Mouse (Mus musculus): ENCODE measurements around the gene Ppp3ca.
"Not testable (repeated sequence)": the region's sequence is repeated elsewhere in the genome, so short reads cannot be mapped to it uniquely, and the experiment has no call there.

Ppp3ca gene

DNA sequence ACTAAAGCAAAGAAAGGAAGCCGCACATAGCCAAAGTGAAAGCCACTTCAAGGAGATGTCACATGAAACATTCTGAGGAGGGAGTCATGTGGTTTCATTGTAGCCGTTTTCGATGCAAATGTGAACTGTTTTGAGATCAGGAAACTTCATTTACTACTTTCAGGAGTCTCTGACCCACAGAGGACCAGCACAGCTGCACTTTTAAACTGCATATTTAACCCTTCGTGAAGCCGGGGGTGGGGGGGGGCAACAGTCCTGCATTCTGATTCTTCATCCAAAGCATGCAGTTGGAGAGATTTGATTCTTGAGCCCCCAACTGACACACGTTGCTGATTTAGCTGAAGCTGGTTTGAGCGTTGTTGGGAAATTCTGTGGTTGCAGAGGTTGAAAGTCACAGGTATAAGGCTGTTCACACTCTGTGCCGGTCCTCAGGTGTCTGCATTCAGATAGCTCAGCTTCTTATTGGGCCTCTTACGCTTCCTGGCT is 18.2 kb downstream of the Ppp3ca start:
- DNase-seq, result no peak

DNA sequence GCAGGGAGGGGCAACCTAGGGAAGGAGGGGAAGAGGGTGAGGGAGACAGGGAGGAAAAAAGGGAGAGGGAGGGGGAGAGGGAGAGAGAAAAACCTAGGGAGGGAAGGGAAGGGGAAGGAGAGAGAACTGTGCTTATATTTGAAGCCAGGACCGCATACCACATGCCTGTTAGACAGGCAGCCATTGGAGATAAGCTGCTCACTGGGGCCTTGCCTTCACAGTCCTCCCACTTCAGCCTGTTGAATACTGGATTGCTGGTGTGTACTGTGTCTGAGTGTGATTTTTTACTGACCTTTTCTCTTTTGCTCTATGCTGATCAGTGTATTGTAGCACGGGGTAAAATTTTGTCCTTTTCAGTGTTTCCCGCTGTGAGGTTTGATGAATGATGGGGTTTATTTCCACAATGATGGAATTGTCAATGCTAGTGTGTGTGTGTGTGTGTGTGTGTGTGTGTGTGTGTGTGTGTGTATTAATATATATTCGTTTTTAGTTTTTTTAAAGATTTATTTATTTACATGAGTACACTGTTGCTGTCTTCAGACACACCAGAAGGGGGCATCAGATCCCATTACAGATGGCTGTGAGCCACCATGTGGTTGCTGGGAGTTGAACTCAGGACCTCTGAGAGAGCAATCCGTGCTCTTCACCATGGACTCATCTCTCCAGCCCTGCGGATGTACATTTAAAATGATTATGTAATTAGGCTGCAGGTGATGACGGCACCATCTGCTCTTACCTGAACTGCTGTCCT is 20.0 kb downstream of the Ppp3ca start:
- no peak for DNase-seq

DNA sequence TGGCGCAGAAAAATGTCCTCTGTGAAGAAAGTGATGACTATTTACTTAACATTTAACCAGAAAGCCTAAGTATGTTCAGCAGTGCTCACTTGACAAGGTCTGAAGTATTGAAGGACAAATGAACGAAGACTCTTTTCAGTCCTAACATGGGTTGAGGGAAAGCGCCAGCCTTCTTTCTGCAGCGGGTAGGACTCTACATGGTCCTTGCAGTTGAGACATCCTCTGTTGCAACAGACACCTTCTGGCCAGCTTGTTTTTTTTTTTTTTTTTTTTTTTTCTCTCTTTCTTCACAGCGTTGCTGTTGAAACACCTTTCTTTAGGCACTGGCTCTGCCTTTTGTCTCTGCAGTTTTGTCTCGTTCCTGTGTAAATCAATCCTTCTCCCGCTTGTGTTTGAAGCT is 22.1 kb downstream of the Ppp3ca start:
- DNase-seq, result no peak

DNA sequence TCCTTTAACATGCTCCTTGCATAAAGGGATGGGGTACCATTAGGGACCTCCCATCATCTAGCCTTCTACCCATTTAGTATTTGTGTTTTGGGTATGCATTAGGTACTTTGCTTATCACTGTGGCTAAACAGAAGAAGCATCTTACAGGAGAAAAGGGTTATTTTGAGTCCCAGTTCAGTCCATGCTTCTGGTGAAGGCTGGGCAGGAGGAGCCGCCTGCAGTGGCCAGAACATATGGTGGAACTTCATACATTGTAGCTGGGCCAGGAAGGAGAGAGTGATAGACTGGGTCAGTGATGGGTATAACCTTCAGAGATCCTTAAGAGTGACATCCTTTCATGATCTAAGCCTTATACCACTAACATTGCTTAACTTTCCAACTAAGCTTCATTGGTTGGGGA is 23.6 kb downstream of the Ppp3ca start:
- DNase-seq, result no peak

DNA sequence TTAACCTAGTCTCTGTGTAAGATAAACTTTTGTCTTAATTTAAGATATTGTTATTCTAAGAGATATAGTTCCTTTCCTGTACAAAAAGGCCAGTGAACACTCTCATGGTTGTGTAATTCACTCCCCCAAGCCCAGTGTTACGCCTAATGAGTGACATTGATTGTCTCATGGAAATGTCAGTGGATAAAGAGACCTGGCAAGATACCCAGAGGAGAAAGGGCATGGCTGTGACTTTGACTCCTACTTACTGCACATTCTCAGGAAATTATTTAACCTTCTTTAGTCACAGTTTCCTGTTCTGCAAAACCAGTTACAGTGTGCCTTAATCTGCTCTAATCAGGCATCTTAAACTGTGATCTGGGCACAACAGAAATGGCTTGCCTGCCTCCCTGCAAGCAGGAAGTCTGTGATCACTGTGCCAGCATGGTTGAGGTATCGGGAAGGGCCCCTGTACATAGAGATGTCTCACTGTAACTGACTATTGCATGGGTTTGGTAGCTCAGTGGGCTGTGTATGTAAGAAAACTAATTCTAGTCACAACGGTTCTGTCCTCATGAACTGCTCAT is 27.8 kb downstream of the Ppp3ca start:
- no peak for DNase-seq

DNA sequence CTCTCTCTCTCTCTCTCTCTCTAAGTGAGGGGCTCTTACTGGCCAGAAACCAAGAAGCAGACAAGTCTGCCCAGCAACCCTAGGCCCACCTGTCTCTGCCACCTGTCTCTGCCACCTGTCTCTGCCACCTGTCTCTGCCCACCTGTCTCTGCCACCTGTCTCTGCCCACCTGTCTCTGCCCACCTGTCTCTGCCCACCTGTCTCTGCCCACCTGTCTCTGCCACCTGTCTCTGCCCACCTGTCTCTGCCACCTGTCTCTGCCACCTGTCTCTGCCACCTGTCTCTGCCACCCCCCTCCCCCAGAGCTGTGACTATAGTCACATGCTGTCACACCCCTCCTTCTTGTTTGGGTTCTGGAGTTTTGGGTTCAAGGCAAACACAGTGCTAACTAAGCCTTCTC is 29.8 kb downstream of the Ppp3ca start:
- DNase-seq, result not testable (repeated sequence)

GRCm38 (mm10) chr3:136700447-136701009 is 30.6 kb downstream of the Ppp3ca start:
- DNase-seq, result no peak

DNA sequence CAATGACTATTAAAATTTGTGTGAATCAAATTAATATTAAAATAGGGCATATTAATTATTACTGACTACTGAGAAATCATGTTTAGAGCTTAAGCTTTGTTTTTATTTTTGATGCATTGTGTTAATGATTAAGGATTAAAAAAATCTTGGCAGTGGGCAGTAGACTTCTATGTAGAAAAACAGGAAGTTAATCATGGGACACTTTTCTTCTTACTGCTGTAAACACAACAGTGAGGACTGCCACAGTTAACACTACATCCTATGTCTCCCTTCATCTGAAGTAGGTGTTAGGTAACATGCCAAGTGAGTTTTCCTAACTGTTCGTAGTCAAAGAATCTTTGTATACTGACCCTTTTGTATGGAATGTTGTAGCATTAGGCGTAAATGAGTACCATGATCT is 32.9 kb downstream of the Ppp3ca start:
- DNase-seq, result no peak

DNA sequence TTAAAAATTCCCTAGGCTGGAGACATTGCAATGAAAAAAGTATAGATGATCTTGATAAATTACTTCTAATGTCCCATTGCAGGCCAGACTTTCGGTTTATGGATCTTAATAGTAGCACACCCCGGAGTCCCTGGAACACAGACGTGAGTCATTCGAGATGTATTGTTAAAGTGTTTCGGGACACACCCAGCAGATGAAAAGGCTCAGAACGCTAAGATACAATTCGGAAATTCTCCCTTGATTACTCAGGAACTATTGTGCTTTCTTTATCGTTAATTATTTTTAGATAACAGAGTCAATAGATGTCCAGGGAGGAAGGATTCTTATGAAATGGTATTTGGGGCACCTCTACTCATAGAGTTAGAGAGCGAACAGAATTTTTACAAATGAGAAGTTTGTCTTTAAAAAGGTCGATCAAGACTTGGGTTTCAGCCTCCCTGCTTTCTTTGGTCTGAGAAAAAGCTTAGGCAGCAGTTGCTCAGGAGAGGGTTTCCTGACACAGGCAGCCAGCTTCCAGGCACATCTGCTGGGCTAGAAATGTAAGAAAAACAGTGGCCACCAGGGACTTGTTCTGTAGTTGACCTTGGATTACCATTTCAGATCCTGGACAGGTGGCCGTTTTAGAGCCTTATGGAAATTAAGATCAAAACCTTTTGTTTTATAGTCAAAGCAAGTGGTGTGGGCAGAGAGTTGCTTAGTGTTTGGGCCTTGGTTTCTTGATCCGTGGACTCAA is 34.8 kb downstream of the Ppp3ca start:
- DNase-seq, result no peak

DNA sequence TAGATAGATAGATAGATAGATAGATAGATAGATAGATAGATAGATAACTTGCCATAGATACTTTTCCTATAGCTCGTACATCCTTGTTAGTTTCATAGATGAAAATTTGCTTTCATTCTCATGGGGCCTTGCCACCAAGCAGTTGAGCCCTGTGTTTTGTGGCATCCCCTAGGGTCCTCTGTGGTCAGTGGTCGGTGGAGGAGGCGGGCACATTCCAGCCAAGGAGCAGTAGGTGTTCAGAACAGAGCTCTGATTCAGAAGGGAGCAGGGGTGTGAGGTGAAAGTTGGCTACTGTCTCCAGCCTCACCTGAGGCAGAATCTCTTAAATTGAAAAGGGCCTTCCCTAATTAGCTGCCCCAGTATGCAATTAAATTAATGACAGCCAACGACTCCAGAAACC is 36.1 kb downstream of the Ppp3ca start:
- DNase-seq, result no peak

GRCm38 (mm10) chr3:136706771-136707170 is 36.8 kb downstream of the Ppp3ca start:
- no peak for DNase-seq

DNA sequence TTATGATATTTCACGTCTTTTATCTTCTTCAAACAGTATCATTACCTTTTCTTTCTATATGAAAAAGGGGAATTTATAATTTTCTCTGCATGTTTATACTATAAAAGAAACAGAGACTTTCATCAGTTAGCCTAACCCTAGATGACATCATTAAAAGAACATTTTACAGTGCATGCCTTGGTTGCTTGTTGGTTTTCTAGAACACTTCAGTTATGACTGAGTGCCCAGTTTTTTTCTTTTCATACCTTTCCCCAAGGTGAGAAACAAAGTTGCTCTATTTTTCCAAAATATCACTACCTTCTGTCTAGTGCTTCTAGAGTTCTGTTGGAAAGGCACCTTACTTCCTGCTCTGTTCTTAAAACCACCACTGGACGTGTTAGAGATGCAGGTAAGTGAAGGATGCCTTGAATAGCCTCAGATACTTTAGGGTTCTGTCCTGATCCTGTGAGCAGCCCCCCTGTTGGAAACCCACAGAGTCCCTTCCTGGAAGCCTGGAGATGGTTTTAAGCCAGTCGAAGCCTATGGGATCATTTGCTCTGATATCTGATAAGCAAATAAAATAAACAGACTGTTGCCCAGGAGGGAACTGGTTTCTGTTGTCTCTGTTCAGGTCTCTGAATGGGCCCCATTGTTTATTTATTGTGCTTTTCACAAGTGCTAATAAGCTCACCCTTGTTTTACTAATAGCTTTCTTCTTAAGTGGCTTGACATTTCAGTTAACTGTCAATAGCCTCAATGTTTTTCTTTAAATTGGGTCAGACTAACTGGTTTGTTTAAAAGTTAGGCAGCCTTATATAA is 37.5 kb downstream of the Ppp3ca start:
- DNase-seq, result no peak

DNA sequence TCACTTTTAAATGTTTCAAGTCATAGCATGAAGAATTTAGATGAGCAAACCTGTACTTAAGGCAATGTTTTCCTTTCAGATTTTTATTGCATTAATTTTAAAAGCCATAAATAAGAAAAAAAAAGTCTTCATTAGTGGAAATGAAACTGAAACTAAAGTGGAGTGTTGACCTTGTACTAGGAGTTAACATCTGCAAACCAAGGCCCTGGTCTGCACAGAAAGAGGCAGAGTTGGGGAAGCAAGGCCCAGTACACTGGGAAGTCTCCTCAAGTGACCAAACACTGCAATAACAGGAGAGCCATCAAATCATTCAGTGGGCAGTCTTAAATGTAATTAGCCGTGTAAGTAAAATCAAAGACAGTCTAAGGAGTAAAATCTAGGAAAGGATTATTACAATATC is 38.3 kb downstream of the Ppp3ca start:
- DNase-seq, result no peak

GRCm38 (mm10) chr3:136710310-136710906 is 40.5 kb downstream of the Ppp3ca start:
- DNase-seq, result no peak

DNA sequence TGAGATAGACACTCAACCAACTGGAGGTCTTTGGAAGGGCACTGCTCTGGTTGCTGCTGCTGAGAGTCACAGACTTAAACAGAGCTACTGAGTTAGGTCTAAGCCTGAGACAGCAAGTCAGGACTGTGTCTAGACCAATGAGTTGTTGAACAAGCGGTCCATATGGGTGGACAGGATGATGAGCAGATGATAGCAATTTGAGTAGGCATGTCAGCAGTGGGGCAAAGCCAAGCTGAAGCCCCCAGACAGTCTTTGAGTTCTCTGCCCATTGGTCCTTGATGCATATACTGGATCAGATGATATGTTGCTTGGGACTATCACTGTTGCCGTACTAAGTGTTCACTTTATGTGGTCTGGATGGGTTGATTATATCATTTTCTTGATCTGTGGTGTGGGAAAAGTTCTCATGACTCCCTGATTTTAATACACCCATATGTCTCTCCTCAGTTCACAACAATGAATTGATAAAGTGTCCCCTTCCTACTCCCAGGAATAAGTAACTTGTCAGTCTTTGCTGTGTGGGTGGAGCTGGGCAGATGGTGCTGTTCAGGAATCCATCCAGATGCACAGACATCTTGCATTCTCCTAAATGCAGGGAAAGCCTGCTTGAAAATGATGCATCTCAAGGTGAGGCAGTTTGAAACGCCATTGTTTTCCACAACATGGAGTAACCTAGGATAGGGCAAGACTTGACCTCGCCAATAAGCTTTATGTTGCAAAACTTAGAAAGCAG is 44.5 kb downstream of the Ppp3ca start:
- DNase-seq, result no peak

DNA sequence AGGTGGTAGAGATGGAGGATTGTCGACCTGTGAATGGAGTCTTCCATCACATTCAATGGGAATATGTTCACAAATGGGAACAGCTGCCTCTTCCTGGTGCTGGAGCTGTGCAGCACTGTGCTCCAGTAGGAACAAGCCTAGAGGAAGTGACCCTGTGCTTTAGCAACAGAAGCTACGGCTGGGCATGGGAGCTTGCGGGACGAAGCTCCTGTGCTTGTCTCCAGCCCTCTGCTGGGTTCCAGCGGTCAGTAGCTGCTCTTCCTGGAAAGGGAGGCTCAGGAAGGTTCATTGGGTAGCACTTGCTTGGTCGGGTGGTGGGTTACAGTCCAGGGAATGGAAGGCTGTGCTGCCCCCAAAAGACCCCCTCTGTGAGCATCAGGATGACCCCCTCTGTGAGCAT is 46.3 kb downstream of the Ppp3ca start:
- DNase-seq, result no peak

DNA sequence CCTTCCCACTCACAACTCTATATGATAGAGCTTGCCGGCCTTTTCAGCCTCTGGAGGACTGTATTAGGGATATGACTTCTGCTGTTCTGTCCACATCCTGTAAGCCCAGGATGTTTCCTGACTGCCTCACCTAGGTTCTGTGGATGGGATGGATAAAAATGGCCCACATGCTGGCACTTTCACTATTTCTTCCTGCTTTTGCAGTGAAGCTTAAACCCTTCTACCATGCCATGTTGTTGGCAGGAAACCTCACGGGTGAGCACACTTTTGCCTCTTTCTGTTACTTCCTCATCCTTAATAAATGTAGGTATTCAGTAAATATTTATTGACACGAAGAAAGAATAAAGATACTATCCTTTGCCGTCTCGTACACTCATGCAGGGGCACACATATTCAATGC is 48.5 kb downstream of the Ppp3ca start:
- no peak for DNase-seq

DNA sequence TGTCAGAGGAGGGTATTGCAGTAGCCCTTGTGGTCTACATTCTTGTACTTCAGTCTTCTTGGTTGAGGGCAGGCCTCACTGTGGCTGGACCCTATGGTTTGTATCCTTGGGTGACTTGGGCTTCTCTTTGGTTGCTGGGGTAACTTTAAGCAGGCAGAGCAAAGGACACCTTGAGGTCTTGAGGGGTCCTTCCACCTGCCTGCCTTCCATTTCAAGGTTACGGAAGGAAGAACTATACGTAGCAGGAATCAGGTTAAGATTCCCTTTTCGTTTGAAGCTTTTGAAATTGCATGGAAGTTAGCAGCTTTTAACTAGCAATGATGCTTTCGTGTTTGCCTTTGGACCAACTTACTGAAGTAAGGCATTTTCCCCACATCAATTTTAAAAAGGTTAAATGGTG is 51.3 kb downstream of the Ppp3ca start:
- DNase-seq, result no peak

GRCm38 (mm10) chr3:136721804-136722427 is 52.0 kb downstream of the Ppp3ca start:
- no peak for DNase-seq

DNA sequence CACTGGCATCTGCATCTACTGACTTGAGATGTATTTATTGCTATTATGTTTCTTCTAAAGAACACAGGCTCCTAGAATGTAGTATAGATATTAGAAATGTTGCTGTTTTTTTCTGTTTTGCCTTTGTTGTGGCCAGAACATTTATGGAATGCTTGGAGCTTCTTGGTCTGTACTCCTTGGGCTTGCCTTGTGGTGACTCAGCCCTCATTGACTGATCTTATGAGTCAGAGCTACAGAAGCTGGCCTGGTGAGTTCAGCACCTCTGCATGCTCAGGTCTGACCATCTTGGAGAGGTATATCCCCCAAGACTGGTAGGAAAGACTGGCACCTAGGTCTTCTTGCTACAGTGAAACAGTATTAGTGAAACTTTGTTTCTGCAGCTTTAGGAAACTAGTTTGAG is 52.6 kb downstream of the Ppp3ca start:
- DNase-seq, result no peak
